Comparison of ENCODE assay signal across 8 mouse cellular contexts in genomic region chr13:114896751-114897386, GRCm38 (mm10). TPM values are rescaled to one million over a fixed set of nuclear protein-coding genes. Genes with fewer than 3 reads are reported as not detected.
DNase-seq lines count a peak whose midpoint lies in the region; ATAC-seq and TF ChIP-seq lines count a peak whose summit lies in the region.

No protein-coding gene starts in this region.

- ATAC-seq in heart, embryonic 15.5 days (replicated peaks; ENCODE audit: insufficient number of reproducible peaks, insufficient read depth, low FRiP score, low read depth) = peak; percentile 62
- peak; percentile 52 for ATAC-seq in stomach, postnatal 0 days (ENCODE audit: low FRiP score, low TSS enrichment)
- no peak for ATAC-seq in hindbrain, embryonic 13.5 days (ENCODE audit: low FRiP score)

- no peak overlapping the region for H3K9ac ChIP-seq in heart, embryonic 15.5 days
- no peak overlapping the region for H3K9ac ChIP-seq in stomach, postnatal 0 days (ENCODE audit: low read length)
- H3K9ac ChIP-seq in hindbrain, embryonic 13.5 days = no peak overlapping the region

- no peaks in the 10 kb centered on the region for H3K27me3 ChIP-seq in heart, embryonic 15.5 days
- H3K27me3 ChIP-seq in stomach, postnatal 0 days (ENCODE audit: control insufficient read depth, insufficient read depth, low read length) = no peaks in the 10 kb centered on the region
- H3K27me3 ChIP-seq in hindbrain, embryonic 13.5 days = no peaks in the 10 kb centered on the region

- no peak for TF ChIP-seq CTCF in stomach, postnatal 0 days (IDR thresholded peaks at IDR 0.05; ENCODE audit: low read depth)

- H3K4me1 ChIP-seq in heart, embryonic 15.5 days (replicated peaks) = peaks cover 11% of the 10 kb centered on the region
- H3K4me1 ChIP-seq in stomach, postnatal 0 days (replicated peaks; ENCODE audit: control insufficient read depth, insufficient read depth) = 0 out of 2 replicates have a peak, but pooled peaks cover 2% of the 10 kb centered on the region
- no peaks in the 10 kb centered on the region for H3K4me1 ChIP-seq in hindbrain, embryonic 13.5 days (replicated peaks)

- 54% methylated on average over 10 of the region's 10 CpGs for whole genome bisulfite sequencing in heart, embryonic 15.5 days
- WGBS in large intestine, adult 2 months = 14% methylated on average over 10 of the region's 10 CpGs
- WGBS in stomach, postnatal 0 days = 66% methylated on average over 10 of the region's 10 CpGs
- 77% methylated on average over 10 of the region's 10 CpGs for WGBS in hindbrain, embryonic 13.5 days

- no peaks in the 10 kb centered on the region for H3K36me3 ChIP-seq in heart, embryonic 15.5 days
- 0 out of 2 replicates have a peak, but pooled peaks cover 3% of the 10 kb centered on the region for H3K36me3 ChIP-seq in stomach, postnatal 0 days (ENCODE audit: control insufficient read depth, insufficient read depth, low read length)
- H3K36me3 ChIP-seq in hindbrain, embryonic 13.5 days = no peaks in the 10 kb centered on the region

- no peaks in the 10 kb centered on the region for H3K9me3 ChIP-seq in heart, embryonic 15.5 days (replicated peaks)
- H3K9me3 ChIP-seq in stomach, postnatal 0 days (ENCODE audit: control insufficient read depth, low read length) = no peaks in the 10 kb centered on the region
- 0 out of 2 replicates have a peak, but pooled peaks cover 3% of the 10 kb centered on the region for H3K9me3 ChIP-seq in hindbrain, embryonic 13.5 days

- DNase-seq in urinary bladder, postnatal 14 days (ENCODE audit: low spot score) = peak; percentile 21
- no peak for DNase-seq in urinary bladder, postnatal 10 days (ENCODE audit: low spot score)
- peak; percentile 47 for DNase-seq in large intestine, adult 2 months (ENCODE audit: low read depth, low spot score)
- no peak for DNase-seq in stomach, postnatal 0 days (ENCODE audit: low spot score)
- DNase-seq in spleen, postnatal 36 days (ENCODE audit: low spot score in 2 of 2) = no peak
- no peak for DNase-seq in cerebellum, adult 9-11 months

- no peak overlapping the region for H3K4me3 ChIP-seq in heart, embryonic 15.5 days
- H3K4me3 ChIP-seq in stomach, postnatal 0 days (ENCODE audit: low read depth, low read length) = no peak overlapping the region
- no peak overlapping the region for H3K4me3 ChIP-seq in hindbrain, embryonic 13.5 days

- no peak overlapping the region for H3K4me2 ChIP-seq in heart, embryonic 15.5 days
- H3K4me2 ChIP-seq in stomach, postnatal 0 days (replicated peaks; ENCODE audit: low read depth) = no peak overlapping the region
- no peak overlapping the region for H3K4me2 ChIP-seq in hindbrain, embryonic 13.5 days

- peak overlapping the region; percentile 56 for H3K27ac ChIP-seq in heart, embryonic 15.5 days
- peak overlapping the region; percentile 49; the same call in 1 of the 2 replicates for H3K27ac ChIP-seq in stomach, postnatal 0 days (replicated peaks)
- no peak overlapping the region for H3K27ac ChIP-seq in hindbrain, embryonic 13.5 days

- no peak for TF ChIP-seq EP300 in stomach, postnatal 0 days (optimal IDR thresholded peaks at IDR 0.05)

RNA-seq across cellular contexts. Expression of gene Itga2, which starts 35.0 kb away (rescaled TPM):
- polyA plus RNA-seq in heart, embryonic 15.5 days (2015; fragmentation: Nextera tagmentation; extraction: Ambion mirVana) = 1.7 and 4.1 TPM in 2 replicates
- polyA plus RNA-seq in large intestine, adult 2 months (2012; rRNA removed) = 3.4 and 4.2 TPM in 2 replicates
- 1.9 and 4.4 TPM in 2 replicates for polyA plus RNA-seq in stomach, postnatal 0 days (2015; fragmentation: Nextera tagmentation; extraction: Ambion mirVana)
- polyA plus RNA-seq in hindbrain, embryonic 13.5 days (2015; fragmentation: Nextera tagmentation; extraction: Ambion mirVana) = 1.9 and 2.3 TPM in 2 replicates

Comparison
In these comparisons a context has a peak if more than half of its experiments do, and no peak if none do; other contexts are left out.
1. DNase-seq: peak in urinary bladder, postnatal 14 days (single experiment) and large intestine, adult 2 months (single experiment); none in urinary bladder, postnatal 10 days (single experiment), stomach, postnatal 0 days (single experiment), spleen, postnatal 36 days (0 of 2) and cerebellum, adult 9-11 months (single experiment).